Mouse (Mus musculus): ENCODE results near the gene Ptpn5.

Gene Ptpn5

DNA sequence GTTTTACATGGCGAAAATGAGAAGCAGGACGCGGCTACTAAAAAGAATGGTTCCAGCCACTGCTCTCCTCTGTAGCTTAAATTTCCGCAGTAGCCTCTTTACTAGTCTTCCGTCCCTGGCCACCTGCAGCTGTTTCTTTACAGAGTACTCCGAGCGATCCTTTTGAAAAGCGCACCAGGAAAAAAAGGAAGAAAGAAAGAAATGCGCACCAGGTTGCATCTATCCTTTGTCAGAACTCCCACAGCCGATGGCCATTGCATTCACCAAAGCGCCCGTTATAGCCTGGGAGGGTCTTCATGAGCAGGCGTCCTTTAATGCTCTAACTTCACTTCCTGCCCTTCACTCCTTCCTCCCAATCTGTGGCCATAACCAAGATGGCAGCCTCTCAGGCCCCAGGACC, at the start of gene Ptpn5:
Ptpn5 (minus strand) TSS at position 354 of the 400 bp plus-strand sequence.
- no peak for DNase-seq (ENCODE audit: low spot score in 2 of 2)

DNA sequence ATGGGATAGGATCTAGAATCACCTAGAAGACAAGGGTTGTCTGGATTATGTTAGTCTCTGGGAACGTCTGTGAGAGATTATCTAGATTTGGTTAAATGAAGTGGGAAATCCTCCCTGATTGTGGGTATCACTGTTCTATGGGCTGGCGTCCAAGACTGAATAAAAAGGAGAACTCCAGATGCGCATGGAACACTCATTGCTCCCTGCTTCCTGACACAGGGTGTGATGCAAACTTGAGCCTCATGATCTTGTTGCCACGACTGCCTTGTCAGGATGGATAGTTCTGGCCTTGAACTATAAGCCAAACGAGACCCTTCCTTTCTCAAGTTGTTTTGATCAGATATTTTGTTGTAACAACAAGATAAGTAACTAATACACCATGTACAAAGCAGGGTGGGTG, 37.3 kb upstream of the Ptpn5 start:
- no peak for DNase-seq (ENCODE audit: low spot score in 2 of 2)

GRCm38 (mm10) chr7:47165028-47165427, 31.5 kb upstream of the Ptpn5 start:
- DNase-seq (ENCODE audit: low spot score in 2 of 2) = no peak

GRCm38 (mm10) chr7:47163203-47163602, 29.7 kb upstream of the Ptpn5 start:
- no peak for DNase-seq (ENCODE audit: low spot score in 2 of 2)

GRCm38 (mm10) chr7:47158451-47158850, 25.0 kb upstream of the Ptpn5 start:
- DNase-seq (ENCODE audit: low spot score in 2 of 2) = no peak

DNA sequence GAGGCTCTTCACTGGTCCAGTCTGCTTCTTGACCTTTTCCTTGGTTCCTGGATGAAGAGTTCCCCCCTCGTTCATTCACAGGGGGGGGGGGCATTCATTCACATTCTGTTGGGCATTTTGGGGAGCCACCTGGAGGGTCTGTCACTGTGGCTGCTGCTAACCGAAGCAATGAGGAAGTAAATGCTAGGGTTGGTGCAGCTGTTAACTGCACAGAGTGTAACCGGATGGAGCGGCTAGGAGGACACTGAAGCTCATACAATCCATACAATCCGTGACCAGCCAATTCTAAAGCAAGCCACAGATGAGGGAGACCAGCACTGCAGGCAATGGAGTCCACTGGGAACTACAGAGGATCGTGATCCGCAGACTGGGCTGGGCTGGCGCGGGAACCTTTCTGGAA, 24.3 kb upstream of the Ptpn5 start:
- DNase-seq (ENCODE audit: low spot score in 2 of 2) = no peak

DNA sequence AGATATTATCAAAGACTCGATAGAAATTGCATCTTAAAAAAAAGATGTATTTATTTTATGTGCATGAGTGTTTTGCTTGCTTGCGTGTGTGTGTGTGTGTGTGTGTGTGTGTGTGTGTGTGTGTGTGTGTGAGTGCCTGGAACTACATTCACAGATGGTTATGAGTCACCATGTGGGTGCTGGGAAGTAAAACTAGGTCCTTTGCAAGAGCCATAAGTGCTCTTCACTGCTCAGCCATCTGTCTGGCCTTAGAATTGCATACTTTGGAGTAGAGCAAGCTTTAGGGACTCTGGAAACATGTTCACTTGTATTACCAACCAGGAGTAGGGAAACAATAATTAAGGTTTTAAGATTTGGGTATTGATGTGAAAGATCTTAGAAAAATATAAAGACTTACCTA, 22.4 kb upstream of the Ptpn5 start:
- DNase-seq (ENCODE audit: low spot score in 2 of 2) = peak in 1 of 2 experiments; percentile 69

DNA sequence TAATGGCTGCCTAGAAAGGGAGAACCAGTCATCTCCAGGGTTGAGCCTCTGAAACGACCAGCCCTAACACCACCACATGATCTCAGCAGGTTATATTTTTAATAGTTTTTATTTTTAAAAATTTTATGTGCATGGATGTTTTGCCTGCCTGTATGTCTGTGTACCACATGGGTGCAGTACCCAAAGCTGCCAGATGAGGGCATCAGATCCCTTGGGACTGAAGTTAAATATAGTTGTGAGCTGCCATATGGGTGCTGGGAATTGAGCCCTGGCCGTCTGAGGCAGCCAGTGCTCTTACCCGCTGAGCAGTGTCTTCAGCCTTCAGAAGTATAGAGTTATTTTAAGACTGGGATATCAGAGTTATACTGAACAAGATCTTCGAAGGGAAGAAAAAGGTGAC, 21.9 kb upstream of the Ptpn5 start:
- no peak for DNase-seq (ENCODE audit: low spot score in 2 of 2)

GRCm38 (mm10) chr7:47150420-47151061, 17.1 kb upstream of the Ptpn5 start:
- peak in 1 of 2 experiments; percentile 75 for DNase-seq (ENCODE audit: low spot score in 2 of 2)

DNA sequence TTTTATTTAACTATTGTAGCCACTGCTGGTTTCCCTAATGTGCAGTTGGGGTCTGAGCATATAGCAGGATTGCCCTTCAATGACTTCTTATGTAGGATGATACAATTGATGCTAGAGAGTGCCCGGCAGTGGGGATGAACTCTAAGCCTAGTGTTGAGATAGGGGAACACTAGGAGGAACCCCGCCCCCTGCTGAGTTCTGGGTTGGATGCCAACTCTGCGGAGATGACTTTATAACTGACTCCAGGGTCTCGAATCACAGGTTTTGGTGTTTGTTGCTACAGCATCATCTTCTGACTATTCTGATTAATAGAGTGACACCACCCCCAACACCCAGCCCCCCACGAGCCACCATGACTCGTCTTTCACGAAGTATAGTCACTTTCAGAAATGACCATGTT, 14.8 kb upstream of the Ptpn5 start:
- no peak for DNase-seq (ENCODE audit: low spot score in 2 of 2)

- peak; percentile 54 to 67 for DNase-seq (ENCODE audit: low spot score in 2 of 2)
Measured at GRCm38 (mm10) chr7:47146034-47146812, 12.7 kb upstream of the Ptpn5 start.

DNA sequence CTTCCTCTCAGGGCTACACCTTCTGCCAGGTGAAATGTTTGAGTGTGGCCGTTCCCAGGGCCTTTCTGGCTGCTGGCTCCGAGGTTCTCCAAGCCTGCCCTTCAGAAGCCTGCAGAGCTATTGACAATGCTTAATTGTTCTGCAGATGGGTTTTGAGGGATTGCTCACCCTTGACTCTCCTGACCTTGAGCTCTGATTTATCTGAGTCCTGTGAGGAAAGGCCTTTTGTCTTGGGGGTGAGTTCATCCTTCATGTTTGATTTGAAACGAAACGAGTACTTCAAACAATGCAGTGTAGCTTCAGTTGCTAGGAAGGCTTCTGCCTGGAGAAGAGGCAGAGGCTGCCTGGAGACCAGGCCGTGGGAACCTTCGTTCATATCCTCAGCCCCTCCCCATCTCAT, 10.8 kb upstream of the Ptpn5 start:
- DNase-seq (ENCODE audit: low spot score in 2 of 2) = no peak

DNA sequence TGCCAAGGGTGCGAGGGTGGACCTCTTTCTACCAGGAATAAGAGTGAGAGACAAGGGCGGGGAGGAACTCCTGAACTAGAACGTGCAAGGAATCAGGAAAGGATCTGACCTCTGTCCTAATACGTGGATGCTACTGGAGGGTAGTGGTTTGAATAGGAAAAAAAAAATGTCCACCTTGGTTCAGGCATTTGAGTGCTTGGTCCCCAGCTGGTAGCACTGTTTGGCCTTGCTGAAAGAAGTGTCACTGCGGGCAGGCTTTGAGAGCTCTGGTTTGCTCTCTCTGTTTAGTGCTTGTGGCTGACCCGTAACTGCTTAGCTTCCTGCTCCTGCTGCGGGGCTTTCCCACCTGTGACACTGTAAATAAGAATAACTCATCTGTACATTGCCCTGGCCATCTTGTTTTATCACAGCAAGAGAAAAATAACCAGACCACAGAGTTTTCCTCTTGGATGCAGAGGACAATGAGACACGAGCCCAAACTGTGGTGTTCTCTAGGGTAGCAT, 6.4 kb upstream of the Ptpn5 start:
- DNase-seq (ENCODE audit: low spot score in 2 of 2) = no peak

- DNase-seq (ENCODE audit: low spot score in 2 of 2) = no peak
Measured at GRCm38 (mm10) chr7:47134570-47134969, 1.1 kb upstream of the Ptpn5 start.

GRCm38 (mm10) chr7:47132931-47133260, 588 bp downstream of the Ptpn5 start:
- DNase-seq (ENCODE audit: low spot score in 2 of 2) = no peak

- peak; percentile 72 to 74 for DNase-seq (ENCODE audit: low spot score in 2 of 2)
Measured at GRCm38 (mm10) chr7:47132180-47132930, 1.1 kb downstream of the Ptpn5 start.

GRCm38 (mm10) chr7:47131840-47132179, 1.7 kb downstream of the Ptpn5 start:
- no peak for DNase-seq (ENCODE audit: low spot score in 2 of 2)

GRCm38 (mm10) chr7:47131258-47131657, 2.2 kb downstream of the Ptpn5 start:
- no peak for DNase-seq (ENCODE audit: low spot score in 2 of 2)

DNA sequence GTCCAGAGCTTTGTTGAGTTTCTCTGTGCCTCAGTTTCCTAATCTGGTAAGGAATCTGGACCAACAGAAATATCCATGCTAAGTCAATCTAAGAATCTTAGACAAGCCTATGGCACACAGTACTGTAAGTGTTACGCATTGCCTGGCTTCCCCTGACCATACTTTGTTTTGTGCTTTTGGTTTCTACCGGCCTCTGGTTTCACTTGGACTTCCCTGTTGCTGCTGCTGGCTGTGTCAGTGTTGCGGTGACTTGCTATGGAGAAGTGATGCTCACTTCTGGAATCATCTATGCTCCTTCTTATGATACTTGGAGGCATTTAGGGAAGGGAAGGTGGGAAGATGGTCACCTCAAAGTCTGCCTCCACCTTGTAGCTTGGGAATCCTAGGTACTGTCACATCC, 11.5 kb downstream of the Ptpn5 start:
- no peak for DNase-seq (ENCODE audit: low spot score in 2 of 2)

DNA sequence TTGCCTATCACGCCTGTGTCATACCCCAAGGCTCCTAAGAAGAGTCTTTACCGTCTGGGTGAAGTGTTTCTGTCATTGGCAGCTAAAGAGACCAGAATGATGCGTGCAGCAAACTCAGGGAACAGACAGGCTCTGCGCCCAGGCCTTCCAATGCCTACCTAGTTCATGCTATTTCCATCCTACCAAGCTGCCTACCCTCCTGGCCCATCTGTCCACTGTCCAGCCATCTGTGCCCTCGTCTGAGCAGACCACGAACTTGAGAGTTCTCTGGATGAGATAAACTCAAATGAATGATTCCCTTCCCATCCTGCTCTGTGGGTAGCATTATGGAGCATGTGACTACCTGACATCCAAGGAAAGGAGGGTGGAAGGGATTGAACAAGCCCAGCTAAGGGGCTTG, 16.8 kb downstream of the Ptpn5 start:
- no peak for DNase-seq (ENCODE audit: low spot score in 2 of 2)

GRCm38 (mm10) chr7:47115491-47115890, 18.0 kb downstream of the Ptpn5 start:
- DNase-seq (ENCODE audit: low spot score in 2 of 2) = no peak

- peak; percentile 51 to 70 for DNase-seq (ENCODE audit: low spot score in 2 of 2)
Measured at GRCm38 (mm10) chr7:47113383-47113782, 20.1 kb downstream of the Ptpn5 start.

DNA sequence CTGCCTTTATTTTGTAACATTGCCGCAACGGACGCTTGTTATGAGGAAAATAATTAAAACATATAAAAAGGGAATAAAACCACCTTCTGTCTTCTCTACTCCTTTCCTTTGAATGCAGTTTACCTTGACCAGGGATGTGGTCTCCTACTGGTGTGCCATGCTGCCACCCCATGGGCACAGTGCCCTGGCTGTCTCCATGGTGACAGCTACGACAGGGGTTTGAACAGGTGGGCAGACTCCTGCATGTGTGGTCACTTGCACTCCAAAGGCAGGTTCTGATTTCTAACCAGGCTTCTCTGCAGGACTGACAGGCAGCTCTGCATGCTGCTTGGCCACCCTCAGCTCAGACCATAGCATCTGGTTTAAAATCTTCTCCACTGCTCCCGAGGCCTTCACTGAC, 21.4 kb downstream of the Ptpn5 start:
- no peak for DNase-seq (ENCODE audit: low spot score in 2 of 2)
